Mouse (Mus musculus) liver, postnatal 0 days (tissue): ENCODE results near the gene Atp2a3. TPM values are rescaled to one million over a fixed set of nuclear protein-coding genes. Genes with fewer than 3 reads are reported as not detected.

Experiments
- ATAC-seq: fragments of 200-750 bp; cut with Nextera tagmentation; 2 replicates; pipeline ENCODE4 v1.8.0; 2017; ENCODE audit warnings: mild to moderate bottlenecking, moderate library complexity
- DNase-seq: peaks from one replicate; pipeline ENCODE4 v3.0.0-alpha.2; 2016
- H3K27ac ChIP-seq: fragments of 300-500 bp; sonication (generic); 2 replicates; pipeline ENCODE4 v1.5.1; 2014; ENCODE audit warnings: antibody characterized with exemption, moderate library complexity, mild to moderate bottlenecking, low read depth
- H3K27me3 ChIP-seq: fragments of 300-500 bp; sonication (generic); 2 replicates; pipeline ENCODE4 v1.6.1; 2014; ENCODE audit warnings: low read length, control low read depth, mixed read lengths; ENCODE audit not compliant: insufficient read depth
- H3K36me3 ChIP-seq: fragments of 300-500 bp; sonication (generic); replicated peaks from 2 replicates; pipeline ENCODE4 v1.6.1; 2014; ENCODE audit warnings: mild to moderate bottlenecking, control low read depth, low read length, moderate library complexity, mixed read lengths; ENCODE audit not compliant: insufficient read depth
- H3K4me1 ChIP-seq: fragments of 300-500 bp; sonication (generic); 2 replicates; pipeline ENCODE4 v1.6.1; 2014; ENCODE audit warnings: antibody characterized with exemption, mild to moderate bottlenecking, control low read depth; ENCODE audit not compliant: insufficient read depth
- H3K4me2 ChIP-seq: fragments of 300-500 bp; sonication (generic); 2 replicates; pipeline ENCODE4 v1.6.1; 2014; ENCODE audit warnings: low read depth, mild to moderate bottlenecking, low read length, moderate library complexity, mixed read lengths
- H3K4me3 ChIP-seq: fragments of 300-500 bp; sonication (generic); 2 replicates; pipeline ENCODE4 v1.5.1; 2014; ENCODE audit warnings: low read depth, low read length
- H3K9ac ChIP-seq: fragments of 300-500 bp; sonication (generic); replicated peaks from 2 replicates; pipeline ENCODE4 v1.6.1; 2014; ENCODE audit warnings: mild to moderate bottlenecking, moderate library complexity
- H3K9me3 ChIP-seq: fragments of 300-500 bp; sonication (generic); 2 replicates; pipeline ENCODE4 v1.6.1; 2016; ENCODE audit warnings: mild to moderate bottlenecking, control low read depth, low read length, mixed read lengths
- CTCF ChIP-seq: sonication (generic); IDR thresholded peaks from 2 replicates; pipeline ENCODE4 v1.5.1; 2016; ENCODE audit warnings: antibody characterized with exemption, low read depth
- EP300 ChIP-seq: IDR thresholded peaks from 2 replicates; pipeline ENCODE4 v1.6.1; 2016; ENCODE audit warnings: antibody characterized with exemption, low read depth, mild to moderate bottlenecking
- WGBS: fragments of 180-500 bp; shearing (Covaris S2); extraction: QIAGEN DNeasy Blood & Tissue Kit; methylation state at CpG from one replicate; pipeline ENCODE4 v1.1.7; 2014; ENCODE audit not compliant: insufficient replicate concordance; 5-methylcytosine and 5-hydroxymethylcytosine counted together
- polyA plus RNA-seq: library from polyadenylated mRNA; unstranded; fragments of >200 nt; fragmentation: Nextera tagmentation; extraction: Ambion mirVana; gene quantifications from 2 replicates; pipeline ENCODE4 v1.2.1, GENCODE M21; 2015

Atp2a3 gene
- polyA plus RNA-seq, 1 experiment from 2014 or later = 14.6 TPM

GRCm38 (mm10) chr11:73023827-73024226 lies 62.9 kb downstream of the Atp2a3 start:
- no peak for ATAC-seq
- peaks cover 27% of the 10 kb centered on the region for H3K4me1 ChIP-seq
- DNase-seq = no peak
- H3K4me3 ChIP-seq = no peak overlapping the region
- TF ChIP-seq EP300 (no peak), CTCF (no peak)
- peak overlapping the region; percentile 53 for H3K27ac ChIP-seq
- 40% methylated on average over 4 of the region's 4 CpGs for WGBS
- peak overlapping the region; percentile 45 for H3K4me2 ChIP-seq
- H3K36me3 ChIP-seq = no peaks in the 10 kb centered on the region
- no peaks in the 10 kb centered on the region for H3K9me3 ChIP-seq
- no peak overlapping the region for H3K9ac ChIP-seq
- peaks cover 15% of the 10 kb centered on the region for H3K27me3 ChIP-seq

GRCm38 (mm10) chr11:73024236-73024904 lies 63.4 kb downstream of the Atp2a3 start:
- ATAC-seq (peak; percentile 82), DNase-seq (peak; percentile 80)
- TF ChIP-seq EP300 (0 out of 2 replicates have a peak, but pooled peaks have one; percentile 17), CTCF (no peak)
- H3K4me3 ChIP-seq = no peak overlapping the region
- no peaks in the 10 kb centered on the region for H3K9me3 ChIP-seq
- peak overlapping the region; percentile 55 for H3K27ac ChIP-seq
- H3K4me1 ChIP-seq = peaks cover 22% of the 10 kb centered on the region
- no peak overlapping the region for H3K9ac ChIP-seq
- no peaks in the 10 kb centered on the region for H3K36me3 ChIP-seq
- peak overlapping the region; percentile 56 for H3K4me2 ChIP-seq
- 24% methylated on average over 7 of the region's 7 CpGs for WGBS
- H3K27me3 ChIP-seq = peaks cover 10% of the 10 kb centered on the region

- WGBS = 58% methylated on average over 8 of the region's 8 CpGs
- no peaks in the 10 kb centered on the region for H3K27me3 ChIP-seq
- no peak overlapping the region for H3K9ac ChIP-seq
- peaks cover 18% of the 10 kb centered on the region for H3K4me1 ChIP-seq
- TF ChIP-seq CTCF = no peak
- TF ChIP-seq EP300 = no peak
- no peaks in the 10 kb centered on the region for H3K36me3 ChIP-seq
- H3K4me2 ChIP-seq = no peak overlapping the region
- H3K4me3 ChIP-seq = no peak overlapping the region
- H3K9me3 ChIP-seq = no peaks in the 10 kb centered on the region
- ATAC-seq (no peak), DNase-seq (no peak)
- H3K27ac ChIP-seq = no peak overlapping the region; the same call in 1 of the 2 replicates
These were observed 66.0 kb downstream of the Atp2a3 start for GRCm38 (mm10) chr11:73026961-73027360.

GRCm38 (mm10) chr11:73030821-73031498 lies 70.0 kb downstream of the Atp2a3 start:
- Histone ChIP-seq H3K36me3 (no peaks in the 10 kb centered on the region), H3K9ac (0 out of 2 replicates have a peak overlapping the region, but pooled peaks have one; percentile 48), H3K27ac (no peak overlapping the region), H3K9me3 (no peaks in the 10 kb centered on the region), H3K4me2 (peak overlapping the region; percentile 70), H3K4me3 (peak overlapping the region; percentile 24; the same call in 1 of the 2 replicates), H3K27me3 (no peaks in the 10 kb centered on the region), H3K4me1 (no peaks in the 10 kb centered on the region; the same call in 1 of the 2 replicates)
- DNase-seq (peak; percentile 80), ATAC-seq (peak; percentile 94)
- WGBS = 28% methylated on average over 20 of the region's 20 CpGs
- TF ChIP-seq CTCF = 0 out of 2 replicates have a peak, but pooled peaks have one; percentile 16
- no peak for TF ChIP-seq EP300

GRCm38 (mm10) chr11:73031536-73031935 lies 70.6 kb downstream of the Atp2a3 start:
- ATAC-seq = no peak
- Histone ChIP-seq H3K36me3 (no peaks in the 10 kb centered on the region), H3K9ac (no peak overlapping the region), H3K4me1 (no peaks in the 10 kb centered on the region; the same call in 1 of the 2 replicates), H3K27me3 (no peaks in the 10 kb centered on the region), H3K4me2 (peak overlapping the region; percentile 70; the same call in 1 of the 2 replicates), H3K9me3 (no peaks in the 10 kb centered on the region), H3K27ac (no peak overlapping the region), H3K4me3 (no peak overlapping the region)
- 79% methylated on average over 5 of the region's 5 CpGs for WGBS
- no peak for DNase-seq
- TF ChIP-seq CTCF (no peak), EP300 (no peak)

GRCm38 (mm10) chr11:73036077-73036476 lies 75.1 kb downstream of the Atp2a3 start:
- ATAC-seq = no peak
- no peaks in the 10 kb centered on the region for H3K9me3 ChIP-seq
- no peak for DNase-seq
- no peak overlapping the region for H3K4me2 ChIP-seq
- WGBS = 86% methylated on average over 7 of the region's 7 CpGs
- TF ChIP-seq CTCF = no peak
- TF ChIP-seq EP300 = no peak
- H3K4me1 ChIP-seq = no peaks in the 10 kb centered on the region; the same call in 1 of the 2 replicates
- no peak overlapping the region for H3K27ac ChIP-seq
- no peaks in the 10 kb centered on the region for H3K36me3 ChIP-seq
- H3K4me3 ChIP-seq = no peak overlapping the region
- no peak overlapping the region for H3K9ac ChIP-seq
- no peaks in the 10 kb centered on the region for H3K27me3 ChIP-seq
